Mouse (Mus musculus) neutrophil, adult 5-6 weeks (primary cell): ENCODE results near the gene Lix1. TPM values are rescaled to one million over a fixed set of nuclear protein-coding genes. Genes with fewer than 3 reads are reported as not detected.

Source experiments
- ATAC-seq: fragments of 151-379, 151-347 bp; 2 replicates; pipeline ENCODE4 v1.8.0; 2017; ENCODE audit warnings: mild to moderate bottlenecking, moderate TSS enrichment; ENCODE audit not compliant: insufficient number of reproducible peaks, poor library complexity, low FRiP score, severe bottlenecking; ENCODE audit errors: extremely low read depth
- total RNA-seq: library from RNA; stranded (forward); fragments of 200-1000 nt; gene quantifications from 2 replicates; pipeline ENCODE4 v1.2.3, GENCODE M21; 2017

Gene Lix1
- not detected in 2 replicates for total RNA-seq

GRCm38 (mm10) chr17:17402222-17403004 is at the start of gene Lix1:
Gene Lix1, plus strand, starts transcription at chr17:17402672.
- ATAC-seq: no peak

GRCm38 (mm10) chr17:17373550-17373917 is 28.9 kb upstream of the Lix1 start:
- no peak for ATAC-seq

GRCm38 (mm10) chr17:17373918-17374910 is 28.3 kb upstream of the Lix1 start, which contains the start of gene Riok2:
Gene Riok2, plus strand, starts transcription at chr17:17374309.
- ATAC-seq: peak; percentile 96

- ATAC-seq: no peak
Observed at GRCm38 (mm10) chr17:17375581-17375980, 26.9 kb upstream of the Lix1 start.

- no peak for ATAC-seq
Observed at GRCm38 (mm10) chr17:17383703-17384102, 18.8 kb upstream of the Lix1 start.

- no peak for ATAC-seq
Observed at GRCm38 (mm10) chr17:17384502-17384901, 18.0 kb upstream of the Lix1 start.

- ATAC-seq: no peak
Observed at GRCm38 (mm10) chr17:17386117-17386516, 16.4 kb upstream of the Lix1 start.

- no peak for ATAC-seq
Observed at GRCm38 (mm10) chr17:17391823-17392222, 10.6 kb upstream of the Lix1 start.

GRCm38 (mm10) chr17:17392863-17393262 is 9.6 kb upstream of the Lix1 start:
- ATAC-seq: no peak

- no peak for ATAC-seq
Observed at GRCm38 (mm10) chr17:17393300-17393699, 9.2 kb upstream of the Lix1 start.

GRCm38 (mm10) chr17:17394336-17394735 is 8.1 kb upstream of the Lix1 start:
- peak; percentile 95 for ATAC-seq

GRCm38 (mm10) chr17:17396869-17397268 is 5.6 kb upstream of the Lix1 start:
- no peak for ATAC-seq

GRCm38 (mm10) chr17:17398664-17399063 is 3.8 kb upstream of the Lix1 start:
- no peak for ATAC-seq

- no peak for ATAC-seq
Observed at GRCm38 (mm10) chr17:17403038-17403437, 566 bp downstream of the Lix1 start.

- no peak for ATAC-seq
Observed at GRCm38 (mm10) chr17:17403578-17404112, 1.2 kb downstream of the Lix1 start.

- no peak for ATAC-seq
Observed at GRCm38 (mm10) chr17:17404811-17405544, 2.5 kb downstream of the Lix1 start.

GRCm38 (mm10) chr17:17405606-17406005 is 3.1 kb downstream of the Lix1 start:
- ATAC-seq: no peak

GRCm38 (mm10) chr17:17408137-17408536 is 5.7 kb downstream of the Lix1 start:
- ATAC-seq: no peak
